Mouse (Mus musculus) testis, postnatal 10 days (tissue): ENCODE results near the gene Slc35g2.

Source experiments
- DNase-seq: peaks from one replicate; pipeline ENCODE4 v3.0.0; 2021; ENCODE audit warnings: low spot score

Slc35g2 gene

DNA sequence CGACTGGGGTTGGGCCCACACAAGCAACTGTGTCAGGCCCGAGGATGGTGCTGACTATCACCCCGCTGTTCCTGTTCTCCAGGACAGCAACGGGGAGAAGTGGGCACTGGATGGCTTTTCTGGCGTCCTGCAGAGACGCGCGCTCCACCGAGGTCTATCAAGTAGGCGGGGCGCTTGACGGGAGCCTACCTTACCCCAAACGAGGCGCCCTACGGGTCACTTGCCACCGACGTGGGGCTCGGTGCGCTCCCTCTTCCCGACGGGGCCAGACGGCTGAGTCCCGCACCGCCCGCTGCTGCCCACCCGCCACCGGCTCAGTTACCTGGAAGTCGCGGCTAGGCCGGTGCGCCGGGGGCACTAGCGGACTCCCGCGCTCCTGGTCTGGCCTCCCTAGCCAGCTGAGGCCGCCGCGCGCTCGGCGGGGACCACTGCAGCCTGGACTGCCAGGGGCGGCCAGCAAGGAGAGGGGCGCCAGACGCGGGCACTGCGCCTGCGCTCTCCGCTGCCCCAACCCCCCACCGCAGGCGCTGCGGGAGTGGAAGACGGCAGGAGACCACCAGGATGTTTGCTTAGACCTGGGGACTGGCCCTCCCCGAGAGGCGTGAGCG is at the start of gene Slc35g2:
Slc35g2 (minus strand) TSS at position 465 of the 608 bp plus-strand sequence.
- peak; percentile 49 for DNase-seq

DNA sequence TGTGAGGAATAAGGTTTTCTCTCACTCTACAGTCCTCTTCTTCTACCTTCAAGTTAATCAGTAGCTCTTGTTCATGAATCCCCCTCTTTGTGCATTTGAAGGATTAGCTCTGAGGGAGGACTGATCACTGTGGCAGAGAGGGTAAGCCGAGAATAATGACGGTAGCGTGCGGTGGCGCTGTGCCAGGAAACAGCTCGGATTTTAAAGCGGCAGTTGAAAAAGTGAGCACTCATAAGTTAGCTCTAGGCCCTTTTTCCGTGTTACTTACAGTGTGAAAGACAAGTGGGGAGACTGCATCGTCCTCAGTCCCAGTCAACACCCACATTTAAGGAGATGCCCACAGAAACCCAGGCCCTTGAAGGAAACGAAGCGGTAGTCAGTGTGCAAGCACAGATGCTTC is 46.1 kb upstream of the Slc35g2 start:
- DNase-seq = peak; percentile 60

- DNase-seq = no peak
Observed at GRCm38 (mm10) chr9:100613501-100614071, 42.7 kb upstream of the Slc35g2 start.

GRCm38 (mm10) chr9:100605985-100606554 is 35.2 kb upstream of the Slc35g2 start:
- no peak for DNase-seq

DNA sequence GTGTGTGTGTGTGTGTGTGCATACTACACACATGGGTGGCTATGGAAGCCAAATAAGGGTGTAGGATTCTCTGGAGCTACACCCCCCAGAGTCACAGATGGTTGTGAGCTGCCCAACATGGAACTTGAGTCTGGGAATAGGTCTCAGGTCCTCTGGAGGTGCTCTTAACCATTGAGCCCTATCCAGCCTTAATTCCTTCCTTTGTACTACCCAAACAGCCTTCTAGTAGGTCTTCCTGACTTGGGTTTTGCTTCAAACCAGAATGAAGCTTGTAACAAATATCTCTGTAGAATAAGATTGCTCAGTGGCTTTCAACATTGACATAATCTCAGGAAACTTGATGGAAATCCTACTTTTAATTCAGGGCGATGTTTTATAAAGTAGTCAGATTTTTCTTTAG is 34.6 kb upstream of the Slc35g2 start:
- no peak for DNase-seq

DNA sequence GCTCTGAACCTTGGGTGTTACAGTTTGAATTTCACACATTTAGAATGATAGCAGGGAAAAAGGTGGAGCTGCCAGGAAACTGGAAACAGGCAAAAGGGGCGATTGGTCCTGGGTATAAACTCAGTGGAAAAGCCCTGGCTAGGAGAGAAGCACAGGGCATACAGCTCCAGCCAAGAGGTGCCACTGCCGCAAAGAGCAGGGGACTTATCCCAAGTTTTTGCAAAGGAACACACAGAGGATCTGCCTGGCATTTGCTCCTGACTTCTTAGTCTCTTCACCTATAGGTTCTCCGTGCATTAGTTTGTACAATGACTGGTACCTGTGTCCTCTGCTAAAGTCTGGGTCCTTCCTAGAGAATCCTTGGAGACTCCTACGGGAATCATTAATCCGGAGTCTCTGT is 32.3 kb upstream of the Slc35g2 start:
- no peak for DNase-seq

- DNase-seq = no peak
Observed at GRCm38 (mm10) chr9:100602130-100602529, 31.2 kb upstream of the Slc35g2 start.

GRCm38 (mm10) chr9:100599761-100600328 is 29.0 kb upstream of the Slc35g2 start:
- DNase-seq = no peak

GRCm38 (mm10) chr9:100597546-100597945 is 26.7 kb upstream of the Slc35g2 start, which contains the start of gene Stag1:
Gene Stag1 (plus strand): TSS chr9:100597798.
- no peak for DNase-seq

- no peak for DNase-seq
Observed at GRCm38 (mm10) chr9:100596317-100596716, 25.4 kb upstream of the Slc35g2 start.

DNA sequence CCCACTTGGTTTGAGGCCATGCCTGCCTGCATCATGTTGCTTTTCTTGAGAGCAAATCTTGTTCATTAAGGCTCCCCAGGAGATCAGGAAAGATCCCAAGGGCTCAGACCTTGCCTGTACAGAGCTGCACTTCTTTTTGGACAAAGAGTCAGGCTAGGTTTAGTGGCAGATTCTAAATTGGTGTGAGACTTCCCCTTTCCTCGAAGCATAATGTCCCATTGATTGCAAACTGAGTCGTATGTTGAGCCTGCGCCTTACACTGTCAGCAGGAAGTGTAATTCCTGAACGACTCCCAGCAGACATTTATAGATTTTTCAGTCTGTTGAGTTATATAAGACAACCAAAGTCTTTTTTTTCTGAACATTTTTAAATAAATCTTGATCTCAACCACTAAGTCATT is 19.6 kb upstream of the Slc35g2 start:
- DNase-seq = no peak

DNA sequence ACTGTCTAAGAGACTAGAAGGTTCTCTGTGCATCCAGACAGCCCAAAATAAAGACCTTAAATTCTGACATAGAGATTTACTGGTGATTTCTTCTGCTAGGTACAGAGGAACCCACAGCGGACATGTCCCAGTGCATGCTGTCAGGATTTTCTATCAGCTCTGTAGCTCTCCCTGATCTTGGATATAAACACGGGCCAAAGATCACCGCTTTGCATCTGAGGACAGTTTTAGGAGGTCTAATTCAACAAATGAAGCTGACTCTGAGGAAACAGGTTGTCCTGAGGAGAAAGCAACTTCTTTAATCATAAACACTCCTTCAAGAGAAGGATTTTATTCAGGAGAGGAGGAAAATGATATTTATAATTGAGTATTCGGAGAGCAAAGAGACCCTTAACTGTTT is 13.1 kb upstream of the Slc35g2 start:
- DNase-seq = no peak

- DNase-seq = no peak
Observed at GRCm38 (mm10) chr9:100582883-100583575, 12.1 kb upstream of the Slc35g2 start.

GRCm38 (mm10) chr9:100581543-100582492 is 10.9 kb upstream of the Slc35g2 start:
- DNase-seq = peak; percentile 51

DNA sequence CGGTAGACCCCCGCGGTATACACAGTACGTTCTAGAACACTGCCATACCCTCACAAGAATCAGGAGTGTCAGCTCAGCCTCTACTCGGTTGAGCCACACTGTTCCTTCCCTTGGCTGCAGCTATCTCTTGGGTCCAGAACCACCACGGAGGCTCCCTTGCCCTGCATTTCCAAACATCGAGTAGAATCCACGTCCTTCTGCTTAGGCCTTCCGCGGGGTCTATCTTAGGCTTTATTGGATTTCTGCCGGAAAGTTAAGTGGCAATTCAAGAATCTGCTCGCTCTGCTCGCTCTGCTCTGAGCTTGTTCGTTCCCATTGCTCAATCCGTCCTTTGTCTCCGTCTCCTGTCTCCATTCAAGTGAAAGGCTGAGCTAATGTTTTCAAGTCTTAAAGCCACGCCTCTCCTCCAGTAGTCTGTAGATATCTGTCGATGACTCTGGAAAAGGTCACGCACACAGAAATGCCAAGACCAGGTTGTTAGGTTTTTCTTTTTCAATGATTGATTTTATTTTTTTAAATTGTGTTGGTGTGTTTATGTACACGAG is 9.4 kb upstream of the Slc35g2 start:
- DNase-seq = no peak

DNA sequence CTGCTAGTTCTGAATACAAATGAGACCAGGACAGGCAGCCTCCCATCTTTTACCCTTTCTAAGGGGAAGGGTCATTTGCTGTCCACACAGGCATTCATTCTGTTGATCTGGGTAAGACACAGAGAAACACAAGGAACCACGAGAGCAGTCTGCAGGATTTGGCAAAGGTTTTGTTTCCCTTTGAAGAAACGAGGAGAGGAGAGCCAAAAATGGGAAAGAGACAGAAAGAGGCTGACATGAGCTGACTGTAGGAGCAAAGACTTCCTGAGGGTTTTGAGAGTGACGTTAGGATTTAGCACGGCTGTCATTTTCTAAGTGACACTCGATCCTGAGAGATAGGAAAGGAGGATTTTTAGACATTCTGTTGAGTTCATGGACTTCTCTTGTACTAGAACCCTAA is 3.1 kb upstream of the Slc35g2 start:
- no peak for DNase-seq

- DNase-seq = no peak
Observed at GRCm38 (mm10) chr9:100573300-100573699, 2.4 kb upstream of the Slc35g2 start.

DNA sequence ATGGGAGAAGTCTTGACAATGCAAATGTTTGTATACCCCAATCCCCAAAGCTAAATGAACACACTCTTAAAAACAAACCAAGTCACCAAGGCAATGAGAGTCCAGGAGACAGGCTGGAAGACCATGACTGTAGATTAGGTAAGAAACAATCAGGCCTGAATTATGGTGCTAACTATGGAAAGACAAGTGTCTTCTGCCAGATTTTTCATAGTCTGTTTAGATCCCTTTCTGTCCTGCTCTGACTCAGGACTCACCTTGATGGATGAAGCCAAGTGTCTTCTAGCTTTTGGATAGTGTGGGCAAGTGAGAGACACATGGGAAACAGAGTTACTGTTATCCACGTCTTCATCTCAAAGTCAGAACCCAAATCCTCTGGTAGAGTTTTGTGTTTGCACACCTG is 621 bp upstream of the Slc35g2 start:
- no peak for DNase-seq

DNA sequence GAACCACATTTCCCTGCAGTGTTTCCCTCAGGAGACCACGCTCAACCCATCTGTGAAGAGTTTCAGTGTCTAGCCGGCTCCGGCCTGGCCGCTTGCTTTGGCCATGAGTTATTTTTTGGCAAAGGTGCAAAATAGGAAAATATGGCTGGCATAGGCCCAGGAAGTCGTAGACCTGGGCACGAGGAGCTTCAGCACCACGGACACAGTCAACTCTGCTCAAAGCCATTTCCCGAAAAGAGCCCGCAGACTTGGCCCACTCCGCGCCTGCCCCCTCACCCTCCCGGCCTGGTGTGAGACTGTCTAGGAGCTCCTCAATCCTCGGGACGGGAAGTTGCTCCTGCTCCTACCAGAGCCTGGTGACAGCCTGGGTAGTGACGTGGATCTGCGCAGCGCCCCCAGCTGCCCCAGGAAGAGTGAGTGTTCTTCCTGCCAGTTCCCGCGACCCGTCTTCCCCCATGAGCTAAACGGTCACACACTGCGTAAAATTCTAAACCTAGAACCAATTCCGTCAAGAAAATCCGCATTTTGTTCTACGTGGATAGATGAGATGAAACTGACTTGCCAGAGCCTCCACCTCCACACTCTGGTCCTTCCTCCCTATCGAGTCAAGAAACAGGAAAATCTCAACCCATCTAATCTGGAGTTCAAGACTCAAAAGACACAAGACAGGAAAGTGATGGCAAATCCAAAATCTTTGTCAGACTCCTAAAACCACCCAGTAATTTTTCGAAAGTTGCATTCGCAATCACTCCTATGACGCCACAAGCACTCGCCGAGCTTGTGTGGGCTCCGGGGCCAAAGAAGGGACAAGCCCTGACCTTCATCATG is 878 bp downstream of the Slc35g2 start:
- peak; percentile 52 for DNase-seq

GRCm38 (mm10) chr9:100560251-100560890 is 10.5 kb downstream of the Slc35g2 start:
- no peak for DNase-seq
